Mouse (Mus musculus): Measurements from ENCODE around the gene Rgs17.

GRCm38 (mm10) chr10:5924261-5924660, 2.1 kb upstream of the Rgs17 start:
- TF ChIP-seq E2F4 (IDR thresholded peaks at IDR 0.05; ENCODE audit: insufficient read depth) (no peak), TCF12 (IDR thresholded peaks at IDR 0.05; ENCODE audit: insufficient read depth, poor library complexity, severe bottlenecking) (no peak), MAX (IDR thresholded peaks at IDR 0.05; ENCODE audit: low read depth) (no peak), POLR2A (IDR thresholded peaks at IDR 0.05; ENCODE audit: insufficient read length, low read depth) (no peak), POLR2AphosphoS2 (IDR thresholded peaks at IDR 0.05; ENCODE audit: insufficient read length, low read depth) (no peak), CEBPB (IDR thresholded peaks at IDR 0.05; ENCODE audit: insufficient read depth, poor library complexity, severe bottlenecking) (no peak), MYOG (IDR thresholded peaks at IDR 0.05; ENCODE audit: control insufficient read depth in 1 of 3, insufficient read depth in 1 of 3, insufficient read length in 2 of 3, low read depth in 2 of 3) (no peak), USF1 (IDR thresholded peaks at IDR 0.05; ENCODE audit: low read depth) (no peak), TCF3 (IDR thresholded peaks at IDR 0.05; ENCODE audit: insufficient read length, low read depth) (no peak)
